Mouse (Mus musculus) heart, embryonic 11.5 days (tissue): ENCODE data around the gene Rad50. TPM values are rescaled to one million over a fixed set of nuclear protein-coding genes. Genes with fewer than 3 reads are reported as not detected.

Source experiments
- ATAC-seq: fragments of 200-750 bp; cut with Nextera tagmentation; replicated peaks from 2 replicates; pipeline ENCODE4 v1.8.0; 2017; ENCODE audit warnings: moderate library complexity; ENCODE audit not compliant: insufficient number of reproducible peaks, low FRiP score, low TSS enrichment
- H3K27ac ChIP-seq: fragments of 300-500 bp; sonication (generic); 2 replicates; pipeline ENCODE4 v1.5.1; 2014; ENCODE audit warnings: mild to moderate bottlenecking, low read depth, low read length
- H3K27me3 ChIP-seq: fragments of 300-500 bp; sonication (generic); 2 replicates; pipeline ENCODE4 v1.6.1; 2014; ENCODE audit warnings: mild to moderate bottlenecking, low read length, mixed read lengths; ENCODE audit not compliant: control insufficient read depth, insufficient read depth
- H3K36me3 ChIP-seq: fragments of 300-500 bp; sonication (generic); 2 replicates; pipeline ENCODE4 v1.6.1; 2014; ENCODE audit warnings: mild to moderate bottlenecking, low read length, moderate library complexity, mixed read lengths; ENCODE audit not compliant: control insufficient read depth, insufficient read depth
- H3K4me1 ChIP-seq: fragments of 300-500 bp; sonication (generic); 2 replicates; pipeline ENCODE4 v1.6.1; 2014; ENCODE audit warnings: low read length; ENCODE audit not compliant: control insufficient read depth, insufficient read depth
- H3K4me2 ChIP-seq: fragments of 300-500 bp; sonication (generic); 2 replicates; pipeline ENCODE4 v1.6.1; 2014; ENCODE audit warnings: mild to moderate bottlenecking, moderate library complexity
- H3K4me3 ChIP-seq: fragments of 300-500 bp; sonication (generic); 2 replicates; pipeline ENCODE4 v1.5.1; 2014; ENCODE audit warnings: low read depth, low read length
- H3K9ac ChIP-seq: fragments of 300-500 bp; sonication (generic); 2 replicates; pipeline ENCODE4 v1.6.1; 2014; ENCODE audit warnings: mild to moderate bottlenecking, low read depth, low read length, moderate library complexity
- H3K9me3 ChIP-seq: fragments of 300-500 bp; sonication (generic); replicated peaks from 2 replicates; pipeline ENCODE4 v1.6.1; 2016; ENCODE audit warnings: low read length; ENCODE audit not compliant: control insufficient read depth
- WGBS: fragments of 180-500 bp; shearing (Covaris S2); extraction: QIAGEN DNeasy Blood & Tissue Kit; methylation state at CpG from one replicate; pipeline ENCODE4 v1.1.7; 2014; ENCODE audit not compliant: insufficient replicate concordance; 5-methylcytosine and 5-hydroxymethylcytosine counted together
- polyA plus RNA-seq: library from polyadenylated mRNA; unstranded; fragments of >200 nt; fragmentation: Nextera tagmentation; extraction: Ambion mirVana; gene quantifications from 2 replicates; pipeline ENCODE4 v1.2.1, GENCODE M21; 2014

Gene Rad50
- 19.5 and 22.4 TPM in 2 replicates for polyA plus RNA-seq

GRCm38 (mm10) chr11:53706934-53707717 lies at the start of gene Rad50:
Gene Rad50, minus strand, starts transcription at chr11:53707319.
- 3% methylated on average over 55 of the region's 55 CpGs for WGBS
- no peaks in the 10 kb centered on the region for H3K36me3 ChIP-seq
- peak within 1 kb of the TSS; percentile 82 for H3K4me2 ChIP-seq
- peak; percentile 91 for ATAC-seq
- H3K27ac ChIP-seq, result peak within 1 kb of the TSS; percentile 87
- no peaks in the 10 kb centered on the region for H3K9me3 ChIP-seq
- peak within 1 kb of the TSS; percentile 87 for H3K9ac ChIP-seq
- peak within 1 kb of the TSS; percentile 82 for H3K4me3 ChIP-seq
- H3K4me1 ChIP-seq, result no peaks in the 10 kb centered on the region
- no peaks in the 10 kb centered on the region for H3K27me3 ChIP-seq

DNA sequence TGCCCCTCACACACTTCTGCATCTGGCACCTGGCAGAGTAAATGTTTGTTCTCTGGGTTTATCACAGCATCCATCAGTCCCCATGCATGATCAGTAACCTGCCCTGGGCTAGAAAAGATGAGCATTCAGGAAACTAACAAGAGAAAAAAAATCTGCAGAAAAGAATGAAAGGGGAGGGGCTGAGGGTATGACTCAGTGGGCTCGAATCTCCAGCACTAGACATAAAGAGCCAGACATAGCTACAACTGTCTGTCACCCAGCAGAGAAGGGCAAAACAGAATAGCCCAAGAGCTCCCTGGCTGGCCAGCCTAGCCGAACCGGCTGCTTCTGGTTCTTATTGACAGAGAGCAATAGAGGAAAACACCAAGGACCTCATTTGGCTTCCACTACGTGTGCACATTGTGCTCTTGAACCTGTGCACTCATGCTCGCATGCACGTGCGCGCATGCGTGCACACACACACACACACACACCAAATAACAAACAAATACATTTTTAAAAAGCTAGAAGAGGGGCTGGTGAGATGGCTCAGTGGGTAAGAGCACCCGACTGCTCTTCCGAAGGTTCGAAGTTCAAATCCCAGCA lies 48.0 kb upstream of the Rad50 start:
- Histone ChIP-seq H3K9me3 (no peaks in the 10 kb centered on the region), H3K4me2 (no peak overlapping the region), H3K9ac (no peak overlapping the region), H3K27ac (no peak overlapping the region), H3K27me3 (no peaks in the 10 kb centered on the region), H3K4me3 (no peak overlapping the region), H3K4me1 (peaks cover 15% of the 10 kb centered on the region), H3K36me3 (no peaks in the 10 kb centered on the region)
- ATAC-seq, result no peak
- WGBS, result 77% methylated on average over 12 of the region's 12 CpGs

- Histone ChIP-seq H3K27me3 (no peaks in the 10 kb centered on the region), H3K36me3 (no peaks in the 10 kb centered on the region), H3K4me2 (no peak overlapping the region), H3K27ac (no peak overlapping the region), H3K4me3 (no peak overlapping the region), H3K9ac (no peak overlapping the region), H3K4me1 (no peaks in the 10 kb centered on the region), H3K9me3 (no peaks in the 10 kb centered on the region)
- WGBS, result 49% methylated on average over 5 of the region's 5 CpGs
- ATAC-seq, result no peak
Measured at GRCm38 (mm10) chr11:53749716-53750352, 42.7 kb upstream of the Rad50 start.

DNA sequence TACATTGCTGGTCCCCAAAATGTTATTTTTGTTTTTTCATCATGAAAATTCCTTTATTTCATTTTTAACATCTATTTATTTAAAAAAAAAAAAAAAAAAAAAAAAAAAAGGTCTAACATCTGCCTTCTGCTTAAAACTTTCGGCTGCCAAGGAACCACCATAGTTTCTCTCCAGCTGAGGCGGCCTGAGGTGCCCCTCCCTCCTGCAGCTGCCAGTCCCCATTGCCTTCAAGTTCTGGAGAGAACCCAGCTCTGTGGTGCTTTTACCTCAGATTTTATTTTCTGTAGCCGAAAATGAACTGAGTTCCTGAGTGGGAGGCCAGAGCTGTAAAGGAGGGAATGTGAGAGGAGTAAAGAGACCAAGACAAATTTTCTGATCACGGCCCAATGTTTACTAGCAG lies 42.2 kb upstream of the Rad50 start:
- Histone ChIP-seq H3K4me1 (no peaks in the 10 kb centered on the region), H3K9me3 (no peaks in the 10 kb centered on the region), H3K4me2 (no peak overlapping the region), H3K27ac (no peak overlapping the region), H3K4me3 (no peak overlapping the region), H3K36me3 (no peaks in the 10 kb centered on the region), H3K9ac (no peak overlapping the region), H3K27me3 (no peaks in the 10 kb centered on the region)
- WGBS, result 69% methylated on average over 4 of the region's 4 CpGs
- ATAC-seq, result no peak

DNA sequence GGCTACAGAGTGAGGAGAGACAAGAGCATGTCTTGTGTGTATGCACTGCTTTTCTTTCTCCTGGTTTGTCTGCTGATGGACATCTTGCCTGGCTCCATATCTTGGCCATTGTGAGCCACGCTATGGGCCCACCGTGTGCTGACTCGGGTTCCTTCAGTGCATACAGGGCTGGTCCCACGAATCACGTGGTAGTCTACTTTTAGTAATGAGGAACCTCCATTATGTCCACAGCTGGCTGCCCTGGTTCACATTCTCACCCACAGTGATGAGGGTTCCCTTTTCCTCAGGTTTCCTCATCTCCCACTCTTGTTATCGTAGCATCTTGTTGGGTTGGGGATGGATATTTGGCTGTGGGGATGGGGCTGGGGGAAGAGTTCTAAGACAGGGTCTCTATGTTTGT lies 41.5 kb upstream of the Rad50 start:
- Histone ChIP-seq H3K4me3 (no peak overlapping the region), H3K4me2 (no peak overlapping the region), H3K27me3 (no peaks in the 10 kb centered on the region), H3K4me1 (no peaks in the 10 kb centered on the region), H3K9ac (no peak overlapping the region), H3K36me3 (no peaks in the 10 kb centered on the region), H3K27ac (no peak overlapping the region), H3K9me3 (no peaks in the 10 kb centered on the region)
- ATAC-seq, result no peak
- WGBS, result 77% methylated on average over 6 of the region's 6 CpGs

- 85% methylated on average over 9 of the region's 9 CpGs for WGBS
- no peak for ATAC-seq
- Histone ChIP-seq H3K27me3 (no peaks in the 10 kb centered on the region), H3K4me3 (no peak overlapping the region), H3K27ac (no peak overlapping the region), H3K36me3 (no peaks in the 10 kb centered on the region), H3K4me2 (no peak overlapping the region), H3K4me1 (no peaks in the 10 kb centered on the region), H3K9ac (no peak overlapping the region), H3K9me3 (no peaks in the 10 kb centered on the region)
Measured at GRCm38 (mm10) chr11:53747985-53748384, 40.9 kb upstream of the Rad50 start.

DNA sequence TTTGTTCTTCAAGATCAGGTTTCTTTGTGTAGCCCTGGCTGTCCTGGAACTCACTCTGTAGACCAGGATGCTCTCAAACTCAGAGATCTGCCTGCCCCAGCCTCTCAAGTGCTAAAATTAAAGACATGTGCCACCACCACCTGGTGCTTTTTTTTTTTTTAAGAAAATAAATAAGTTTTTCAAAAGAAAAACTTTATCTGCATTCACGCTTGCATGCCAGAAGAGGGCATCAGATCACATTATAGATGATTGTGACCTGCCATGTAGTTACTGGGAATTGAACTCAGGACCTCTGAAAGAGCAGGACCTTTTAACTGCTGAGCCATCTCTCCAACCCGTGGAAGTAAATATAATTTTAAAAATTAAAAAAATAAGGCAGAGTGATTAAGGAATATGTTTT lies 38.1 kb upstream of the Rad50 start:
- WGBS, result 78% methylated on average over 2 of the region's 2 CpGs
- ATAC-seq, result no peak

GRCm38 (mm10) chr11:53742353-53742752 lies 35.2 kb upstream of the Rad50 start:
- Histone ChIP-seq H3K9ac (no peak overlapping the region), H3K27ac (no peak overlapping the region), H3K4me3 (no peak overlapping the region), H3K4me2 (no peak overlapping the region), H3K27me3 (no peaks in the 10 kb centered on the region), H3K36me3 (no peaks in the 10 kb centered on the region), H3K4me1 (no peaks in the 10 kb centered on the region), H3K9me3 (no peaks in the 10 kb centered on the region)
- 7% methylated on average over 5 of the region's 5 CpGs for WGBS
- ATAC-seq, result no peak

More for the DNA sequence above, 38.1 kb upstream of the Rad50 start:
- H3K4me3 ChIP-seq, result no peak overlapping the region
- no peak overlapping the region for H3K9ac ChIP-seq
- H3K36me3 ChIP-seq, result no peaks in the 10 kb centered on the region
- H3K27me3 ChIP-seq, result no peaks in the 10 kb centered on the region
- H3K4me1 ChIP-seq, result no peaks in the 10 kb centered on the region
- H3K27ac ChIP-seq, result no peak overlapping the region
- H3K9me3 ChIP-seq, result no peaks in the 10 kb centered on the region
- no peak overlapping the region for H3K4me2 ChIP-seq
